In genomic region chr14:33481991-33482390, GRCm38 (mm10) we compare ENCODE assay signal across 18 mouse cellular contexts. TPM values are rescaled to one million over a fixed set of nuclear protein-coding genes. Genes with fewer than 3 reads are reported as not detected.
"Had no signal": no experiment of that assay in that cellular context is flagged by ENCODE, and none has a peak within 500 bp of the region (broad histone marks: within the 10 kb centered on the region; RNA-seq: fewer than 3 reads in every experiment).

No protein-coding gene starts in this region.

- DNase-seq: kidney, adult 9 months; kidney, postnatal 14 days; kidney, postnatal 4 days; liver, embryonic 13.5 days; lung, adult 2 months; lung, postnatal 14 days; lung, postnatal 4 days; midbrain, embryonic 14.5 days; retina, postnatal 1 day; right cerebral cortex, postnatal 25 days; thymus, adult 18-20 months; thymus, postnatal 36 days had no signal

- H3K4me1 ChIP-seq: liver, embryonic 13.5 days; neural tube, embryonic 12.5 days had no signal

- H3K27ac ChIP-seq: liver, embryonic 13.5 days; neural tube, embryonic 12.5 days had no signal

- H3K4me2 ChIP-seq: liver, embryonic 13.5 days; midbrain, embryonic 11.5 days; neural tube, embryonic 12.5 days had no signal

- H3K9me3 ChIP-seq: liver, embryonic 13.5 days; neural tube, embryonic 12.5 days had no signal

- H3K27me3 ChIP-seq: liver, embryonic 13.5 days; neural tube, embryonic 12.5 days had no signal

- H3K4me3 ChIP-seq: liver, embryonic 13.5 days; neural tube, embryonic 12.5 days had no signal

- H3K36me3 ChIP-seq: liver, embryonic 13.5 days; neural tube, embryonic 12.5 days had no signal

- H3K9ac ChIP-seq: liver, embryonic 13.5 days; neural tube, embryonic 12.5 days had no signal

RNA-seq across cellular contexts. Expression of gene Frmpd2, which starts 10.5 kb away (rescaled TPM):
- polyA plus RNA-seq: liver, adult 2 months; liver, embryonic 13.5 days; liver, embryonic 16.5 days; neural tube, embryonic 12.5 days; spleen, adult 2 months; stomach, embryonic 16.5 days had no signal
